Mouse (Mus musculus) B cell, adult 2 months (primary cell): Measurements from ENCODE around the gene Armcx4.
"Not testable (repeated sequence)": the region's sequence is repeated elsewhere in the genome, so short reads cannot be mapped to it uniquely, and the experiment has no call there.

Experiments
- DNase-seq, 2 experiments: peaks; one replicate each; pipeline ENCODE4 v3.0.0; 2022

Armcx4 gene

GRCm38 (mm10) chrX:134686267-134686666, at the start of gene Armcx4:
TSS of gene Armcx4 (plus strand) at chrX:134686519.
- DNase-seq: peak; percentile 40 to 47

- no peak for DNase-seq
These were observed 45.1 kb upstream of the Armcx4 start for GRCm38 (mm10) chrX:134641000-134641760.

GRCm38 (mm10) chrX:134646338-134646737, 40.0 kb upstream of the Armcx4 start:
- no peak for DNase-seq

- no peak for DNase-seq
These were observed 38.9 kb upstream of the Armcx4 start for GRCm38 (mm10) chrX:134647421-134647820.

- DNase-seq: peak; percentile 77 to 79
These were observed 38.2 kb upstream of the Armcx4 start for GRCm38 (mm10) chrX:134648031-134648692.

- DNase-seq: no peak
These were observed 34.3 kb upstream of the Armcx4 start for GRCm38 (mm10) chrX:134652061-134652460.

GRCm38 (mm10) chrX:134661586-134661985, 24.7 kb upstream of the Armcx4 start:
- DNase-seq: no peak

GRCm38 (mm10) chrX:134675022-134675421, 11.3 kb upstream of the Armcx4 start:
- DNase-seq: no peak

DNA sequence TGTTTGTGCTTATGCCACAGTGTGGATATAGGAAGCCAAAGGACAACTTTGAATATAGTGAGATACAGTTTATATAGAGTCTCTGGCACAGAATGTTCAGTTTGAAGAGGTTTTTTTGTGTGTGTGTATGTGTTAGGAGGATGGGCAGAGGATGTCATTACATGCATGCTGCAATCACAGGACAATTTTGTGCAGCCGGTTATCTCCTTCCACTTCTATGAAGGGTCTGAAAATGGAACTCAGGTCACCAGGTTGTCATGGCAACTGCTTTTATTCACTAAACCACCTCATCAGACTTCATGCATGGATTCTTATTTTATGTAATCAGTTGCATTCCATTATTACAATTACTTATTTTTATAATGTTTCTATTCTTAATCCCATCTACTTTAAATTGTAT, 10.4 kb upstream of the Armcx4 start:
- DNase-seq: no peak

DNA sequence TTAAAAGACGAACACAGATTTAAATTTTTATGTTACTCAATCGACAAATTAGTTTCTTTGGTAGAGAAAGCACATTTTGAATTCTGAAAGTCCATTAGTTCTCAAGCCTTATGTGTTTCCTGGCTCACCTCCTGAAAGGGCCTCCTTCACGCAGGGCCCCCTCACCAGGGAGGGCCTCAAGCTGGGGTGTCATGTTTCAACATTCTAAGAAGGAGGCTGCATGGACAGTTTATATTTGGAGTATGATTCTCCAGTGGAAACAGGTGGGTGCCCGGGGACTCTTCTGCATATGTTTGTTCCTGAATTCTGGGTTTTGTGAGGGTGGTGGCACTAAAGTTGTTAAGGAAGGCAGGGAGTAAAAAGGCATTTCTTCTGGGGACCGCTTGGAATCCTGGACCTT, 1.4 kb upstream of the Armcx4 start:
- DNase-seq: no peak

GRCm38 (mm10) chrX:134686739-134687171, 436 bp downstream of the Armcx4 start:
- peak; percentile 19 to 25 for DNase-seq

DNA sequence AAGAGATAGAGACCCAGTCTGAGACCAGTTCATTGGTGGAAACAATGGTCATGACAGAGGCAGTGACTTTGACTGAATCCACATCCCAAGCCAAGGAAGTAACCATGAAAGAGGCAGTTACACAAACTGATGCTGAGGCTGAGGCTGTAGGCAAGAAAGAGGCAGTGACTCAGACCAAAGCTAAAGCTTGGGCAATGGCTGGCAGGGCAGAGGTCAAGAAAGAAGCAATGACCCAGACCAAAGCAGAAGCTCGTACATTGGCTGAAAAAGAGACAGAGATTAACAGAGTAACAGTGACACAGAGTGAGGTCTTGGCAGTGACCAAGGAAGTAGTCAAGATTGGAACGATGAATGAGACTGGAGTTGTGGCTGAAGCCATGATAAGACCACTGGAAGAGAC, 3.4 kb downstream of the Armcx4 start:
- DNase-seq: no peak

GRCm38 (mm10) chrX:134690871-134691539, 4.7 kb downstream of the Armcx4 start:
- DNase-seq: no peak

- no peak for DNase-seq
These were observed 5.2 kb downstream of the Armcx4 start for GRCm38 (mm10) chrX:134691540-134691935.

DNA sequence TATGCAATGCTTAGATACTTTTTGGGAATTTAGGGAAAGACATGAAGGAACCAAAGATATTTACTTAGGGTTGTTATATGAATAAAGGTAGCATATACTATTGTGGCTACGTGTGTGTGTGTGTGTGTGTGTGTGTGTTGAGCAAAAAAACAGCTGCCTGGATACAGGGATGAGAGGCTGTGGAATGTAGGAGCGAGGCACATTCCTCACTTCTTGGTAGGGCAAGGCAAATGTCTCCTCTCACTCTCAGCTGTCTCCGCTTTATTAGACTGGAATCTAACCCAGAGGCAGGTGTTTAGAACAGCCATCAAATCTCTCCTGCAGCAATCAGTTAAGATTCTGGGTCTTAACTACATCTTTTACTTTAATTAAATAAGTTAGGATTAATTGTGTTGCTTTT, 30.5 kb downstream of the Armcx4 start:
- DNase-seq: no peak

- DNase-seq: peak; percentile 2 to 9
These were observed 31.5 kb downstream of the Armcx4 start, which contains the start of gene Armcx1 for GRCm38 (mm10) chrX:134717752-134718308. TSS of gene Armcx1 (plus strand) at chrX:134717963.

GRCm38 (mm10) chrX:134718524-134718923, 32.2 kb downstream of the Armcx4 start:
- DNase-seq: peak; percentile 1 to 15

- DNase-seq: not testable (repeated sequence)
These were observed 37.4 kb downstream of the Armcx4 start for GRCm38 (mm10) chrX:134723762-134724161.

- DNase-seq: peak; percentile 28 to 31
These were observed 43.5 kb downstream of the Armcx4 start for GRCm38 (mm10) chrX:134729778-134730177.

DNA sequence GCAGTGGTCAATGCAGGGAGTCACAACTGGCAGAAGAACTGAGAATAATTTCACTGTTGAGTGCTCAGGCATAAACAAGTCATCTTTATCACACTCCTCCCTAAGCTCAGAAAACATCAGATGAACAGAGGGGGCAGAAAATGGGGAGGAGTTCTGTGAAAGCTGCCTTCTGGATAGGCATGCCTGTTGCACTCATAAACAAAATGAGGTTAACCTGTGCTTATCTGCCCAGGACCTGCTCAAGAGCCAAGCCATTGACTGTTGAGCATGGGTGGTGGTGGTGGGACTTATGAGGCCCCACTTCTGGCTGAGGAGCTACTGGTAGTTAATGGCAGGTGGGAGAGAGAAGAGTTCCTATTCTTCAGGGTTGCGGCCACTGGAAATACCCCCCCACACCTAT, 51.5 kb downstream of the Armcx4 start:
- no peak for DNase-seq

DNA sequence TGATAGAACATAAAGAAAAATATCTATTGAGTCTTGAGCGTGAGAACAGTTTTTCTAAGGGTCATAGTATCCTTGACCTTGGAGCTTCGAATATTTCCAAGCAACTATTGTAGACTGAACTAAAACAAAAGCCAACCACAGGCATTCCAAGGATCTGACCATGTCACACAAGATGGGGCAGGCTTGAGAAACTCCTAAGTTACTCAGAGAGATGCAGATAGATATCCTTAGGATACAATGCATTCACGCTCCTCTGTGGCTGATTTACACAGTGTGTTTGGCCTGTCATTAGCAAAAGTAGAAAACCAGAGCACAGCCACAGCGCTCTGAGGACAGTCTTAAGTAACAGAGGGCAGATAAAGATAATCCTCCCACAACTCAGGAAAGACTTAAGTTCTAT, 52.8 kb downstream of the Armcx4 start:
- DNase-seq: no peak

- no peak for DNase-seq
These were observed 55.5 kb downstream of the Armcx4 start for GRCm38 (mm10) chrX:134741862-134742261.
